Mouse (Mus musculus): ENCODE results near the gene Dlx4.

The Dlx4 gene

DNA sequence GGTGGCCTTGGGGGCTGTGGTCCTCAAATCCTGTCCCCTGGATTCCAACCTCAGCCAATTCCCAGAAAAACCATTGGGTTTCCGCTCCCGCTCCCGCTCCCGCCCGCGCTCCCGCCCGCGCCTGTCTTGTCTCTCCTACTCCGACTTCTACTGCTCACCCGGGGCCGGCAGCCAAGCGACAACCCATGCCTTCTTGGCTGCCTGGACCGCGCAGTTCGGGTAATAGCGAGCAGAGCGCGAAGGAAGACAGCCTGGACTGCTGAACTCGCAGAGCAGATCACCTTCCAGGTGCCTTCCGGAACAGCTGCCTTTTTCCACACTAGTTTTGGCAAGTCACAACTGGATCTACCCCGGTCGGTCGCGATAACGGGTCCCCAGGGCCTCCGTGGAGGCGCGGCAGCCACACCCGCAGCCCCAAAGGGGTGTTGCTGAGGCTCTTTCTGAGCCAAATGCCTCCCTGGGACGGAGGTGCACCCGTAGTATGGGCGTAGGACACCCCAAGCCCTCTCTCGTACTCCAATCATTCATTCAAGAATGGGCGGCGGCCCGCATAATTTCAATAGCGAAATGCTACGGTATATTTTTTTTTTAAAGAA lies 3.0 kb downstream of the Dlx4 start:
- DNase-seq (ENCODE audit: low spot score): peak; percentile 37

DNA sequence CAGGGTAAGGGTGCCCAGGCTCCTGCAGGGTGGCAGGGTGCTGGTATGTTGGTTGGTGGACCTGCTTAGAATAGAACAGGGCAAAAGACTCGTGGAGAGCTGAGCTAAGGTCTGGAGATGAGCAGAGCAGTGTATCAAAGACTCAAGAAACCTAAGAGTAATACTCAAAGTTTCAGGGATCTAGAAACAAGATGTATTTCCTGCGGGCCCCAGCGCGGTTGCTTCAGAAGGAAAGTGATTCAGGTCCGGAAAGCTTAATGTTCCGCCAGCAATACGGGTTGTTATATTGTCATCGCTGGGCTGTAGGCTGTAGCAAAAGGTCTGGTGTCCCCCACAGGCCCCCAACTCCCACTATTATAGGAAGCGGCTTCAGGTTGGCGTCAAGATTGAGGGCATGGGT lies 3.8 kb downstream of the Dlx4 start:
- DNase-seq (ENCODE audit: low spot score): no peak

DNA sequence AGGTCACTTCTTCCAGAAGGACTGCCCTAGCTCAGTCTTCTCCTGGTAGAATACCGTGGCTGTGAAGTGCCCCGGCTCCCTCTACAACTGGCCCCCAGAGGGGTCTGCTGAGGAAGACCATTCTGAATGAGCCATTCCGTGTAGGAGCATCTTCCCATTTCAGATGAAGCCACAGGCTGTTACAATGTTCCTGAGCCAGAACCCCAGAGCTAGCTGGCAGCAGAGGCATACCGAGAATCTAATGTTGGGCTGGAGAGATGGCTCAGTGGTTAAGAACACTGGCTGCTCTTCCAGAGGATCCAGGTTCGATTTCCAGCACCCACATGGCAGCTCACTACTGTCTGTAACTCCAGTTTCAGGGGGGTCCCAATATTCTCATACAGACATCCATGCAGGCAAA lies 6.2 kb downstream of the Dlx4 start:
- DNase-seq (ENCODE audit: low spot score): no peak

DNA sequence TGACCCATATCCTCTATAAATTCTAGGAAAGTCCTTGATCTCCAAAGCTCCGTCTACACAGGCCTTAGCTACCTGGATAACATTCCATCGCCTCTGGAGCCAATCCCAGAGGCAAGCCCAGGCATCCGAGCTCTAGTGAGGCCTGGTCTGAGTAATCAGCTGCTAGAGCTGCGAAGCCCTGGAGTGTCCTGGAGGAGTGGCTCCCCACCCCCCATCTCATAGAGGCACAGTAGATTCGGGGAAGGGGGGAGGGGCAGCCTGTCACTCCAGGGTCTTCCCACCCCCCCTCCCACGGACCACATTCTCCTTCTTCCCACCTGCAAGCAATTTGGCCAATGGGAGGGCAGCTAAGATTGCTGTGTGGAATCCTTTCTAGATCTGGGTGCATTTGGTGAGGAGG lies 8.8 kb downstream of the Dlx4 start:
- DNase-seq (ENCODE audit: low spot score): no peak

DNA sequence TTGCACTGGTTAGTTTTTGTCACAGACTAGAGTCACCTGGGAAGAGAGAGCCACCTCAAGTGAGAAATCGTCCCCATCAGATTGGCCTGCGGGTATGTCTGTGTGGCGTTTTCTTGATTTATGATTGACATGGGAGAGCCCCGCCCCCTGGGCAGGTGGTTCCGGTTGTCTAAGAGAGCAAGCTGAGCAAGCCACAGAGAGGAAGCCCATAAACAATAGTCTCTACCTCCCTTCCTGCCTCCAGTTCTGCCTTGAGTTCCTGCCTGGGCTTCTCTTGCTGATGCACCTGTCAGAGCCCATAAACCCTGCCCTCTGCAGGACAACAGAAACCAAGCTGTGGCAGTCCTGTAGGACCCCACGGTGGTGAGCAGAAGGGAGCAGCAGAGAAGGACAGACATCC lies 12.7 kb downstream of the Dlx4 start:
- DNase-seq (ENCODE audit: low spot score): no peak

DNA sequence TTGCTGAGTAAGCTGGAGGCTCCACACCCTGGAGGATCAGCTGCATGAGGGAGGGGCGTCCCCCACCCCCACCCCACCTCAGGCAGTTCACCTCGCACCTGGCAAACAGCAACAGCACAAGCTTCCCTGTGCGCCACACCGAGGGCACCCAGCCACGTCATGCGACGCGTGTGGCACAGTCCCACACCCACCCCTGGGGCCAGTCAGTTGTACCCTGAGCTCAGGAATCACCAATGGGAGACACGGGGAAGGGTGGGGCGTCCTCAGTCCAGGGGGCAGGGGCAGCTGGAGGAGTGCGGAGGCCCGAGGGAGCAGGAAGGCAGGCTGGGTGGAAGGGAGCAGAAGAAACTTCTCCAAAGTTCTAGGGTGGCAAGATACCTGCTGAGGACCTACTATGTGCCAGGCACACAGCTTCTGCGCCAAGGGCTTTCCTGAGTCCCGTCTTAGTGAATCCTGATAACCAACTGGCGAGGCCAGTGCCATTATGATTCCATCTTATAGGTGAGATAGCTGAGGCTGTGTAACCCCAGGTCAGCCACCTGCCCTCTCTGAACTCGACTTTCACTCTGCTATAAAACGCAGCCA lies 15.3 kb downstream of the Dlx4 start:
- DNase-seq (ENCODE audit: low spot score): no peak

DNA sequence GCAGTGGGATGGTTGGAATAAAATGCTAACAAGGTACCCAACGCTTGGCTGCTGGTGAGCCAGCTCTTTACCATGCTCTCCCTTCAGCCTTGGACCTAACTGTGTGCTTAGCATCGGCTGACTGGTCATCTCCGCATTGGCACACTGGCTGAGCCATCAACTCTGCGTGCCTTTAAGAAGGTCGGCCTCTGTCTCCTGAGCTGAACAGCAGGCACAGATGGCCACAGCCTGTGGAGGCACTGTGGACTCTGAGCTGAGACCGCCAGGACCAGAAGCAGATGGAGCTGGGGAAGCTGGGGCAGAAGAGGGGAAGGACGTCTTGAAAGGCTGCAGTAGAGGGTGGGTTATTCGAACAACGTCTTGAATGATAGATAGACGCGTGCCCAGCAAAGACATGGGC lies 17.7 kb downstream of the Dlx4 start:
- no peak for DNase-seq (ENCODE audit: low spot score)

DNA sequence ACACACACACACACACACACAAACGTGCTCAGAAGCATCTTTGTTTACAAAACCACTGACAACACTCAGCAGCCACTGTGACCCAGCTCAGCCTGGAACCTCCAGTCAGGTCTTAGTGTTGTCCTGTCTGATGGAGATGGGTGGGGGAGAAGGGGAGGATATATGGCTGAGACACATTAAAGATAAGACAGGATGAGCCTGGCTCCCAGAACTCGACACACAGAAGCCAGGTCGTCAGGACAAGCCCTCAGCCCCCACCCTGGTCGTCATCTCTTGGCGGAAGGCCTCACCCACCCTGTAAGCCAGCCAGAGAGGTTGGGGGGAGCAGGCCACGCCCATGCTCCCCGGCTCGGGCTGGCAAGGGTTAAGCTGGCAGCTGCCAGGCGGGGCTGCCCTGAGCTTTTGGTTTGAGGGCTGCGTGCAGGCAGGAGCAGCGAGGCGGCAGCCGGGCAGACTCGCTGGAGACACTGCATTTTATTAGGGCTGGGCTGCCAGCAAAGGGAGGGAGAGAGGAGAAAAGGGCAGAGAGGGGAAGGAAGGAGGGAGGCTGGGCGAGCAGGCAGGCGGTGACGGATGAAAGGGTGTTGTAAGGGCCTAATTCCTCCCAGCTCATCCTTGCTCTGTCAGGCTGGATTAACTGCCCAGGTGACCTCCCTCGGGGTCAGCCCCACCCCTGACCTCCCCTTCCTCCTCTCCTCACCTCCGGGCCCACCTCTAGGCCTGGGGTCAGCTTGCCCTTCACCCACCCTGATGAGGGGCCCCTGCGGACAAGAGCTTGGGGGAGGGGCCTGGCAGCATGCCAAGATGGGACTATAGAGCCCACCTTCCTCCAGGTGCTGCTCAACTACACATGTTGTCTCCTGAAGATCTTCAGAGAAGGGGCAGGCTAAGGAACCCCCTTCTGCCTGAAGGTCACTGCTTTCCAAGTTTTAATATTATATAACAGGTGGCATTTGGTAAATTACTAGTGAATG lies 19.5 kb downstream of the Dlx4 start:
- no peak for DNase-seq (ENCODE audit: low spot score)

DNA sequence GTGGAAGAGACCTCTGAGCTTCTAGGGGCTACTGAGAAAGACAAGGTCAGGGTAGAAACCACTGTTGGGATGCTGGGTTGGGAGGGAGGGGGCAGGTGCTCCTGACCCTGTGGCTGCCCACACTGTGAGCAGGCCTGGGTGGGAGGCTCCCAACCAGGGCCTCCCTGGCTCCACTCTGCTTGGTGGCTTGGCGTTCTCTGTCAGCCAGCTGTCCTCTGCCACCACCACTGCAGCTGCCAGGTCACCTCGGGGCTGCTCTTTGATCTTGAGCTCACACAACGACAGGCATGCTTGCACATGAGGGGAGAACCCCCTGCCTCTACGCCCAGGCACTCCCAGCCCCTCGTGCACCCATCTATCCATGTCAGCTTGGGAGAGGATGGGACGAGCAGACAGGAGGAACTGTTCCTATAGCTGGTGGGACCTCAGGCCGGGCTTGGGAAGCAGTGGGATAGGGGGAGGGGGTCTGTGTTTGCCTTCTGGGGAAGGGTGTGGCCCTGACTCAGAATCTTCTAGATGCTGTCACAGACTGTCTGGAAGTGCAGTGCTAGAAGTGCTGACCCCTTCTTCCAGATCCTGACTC lies 20.6 kb downstream of the Dlx4 start:
- DNase-seq (ENCODE audit: low spot score): no peak

DNA sequence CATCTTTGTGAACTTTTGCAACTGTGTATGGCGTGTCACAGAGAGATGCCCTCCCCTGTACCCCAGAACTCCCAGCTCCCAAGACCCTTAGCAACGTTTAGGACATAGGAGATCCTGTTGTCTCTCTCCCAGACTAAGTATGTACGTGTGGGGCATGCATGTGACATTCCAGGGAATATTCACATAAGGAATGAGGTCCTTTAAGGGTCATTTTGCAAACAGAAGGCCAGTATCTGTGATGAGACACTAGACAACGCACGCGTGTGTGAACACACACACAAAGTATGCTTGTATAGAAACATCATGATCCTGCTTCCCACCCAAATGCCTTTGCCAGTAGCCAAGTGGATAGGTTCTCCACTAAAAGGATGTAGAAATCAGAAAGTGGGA lies 24.0 kb downstream of the Dlx4 start:
- no peak for DNase-seq (ENCODE audit: low spot score)

DNA sequence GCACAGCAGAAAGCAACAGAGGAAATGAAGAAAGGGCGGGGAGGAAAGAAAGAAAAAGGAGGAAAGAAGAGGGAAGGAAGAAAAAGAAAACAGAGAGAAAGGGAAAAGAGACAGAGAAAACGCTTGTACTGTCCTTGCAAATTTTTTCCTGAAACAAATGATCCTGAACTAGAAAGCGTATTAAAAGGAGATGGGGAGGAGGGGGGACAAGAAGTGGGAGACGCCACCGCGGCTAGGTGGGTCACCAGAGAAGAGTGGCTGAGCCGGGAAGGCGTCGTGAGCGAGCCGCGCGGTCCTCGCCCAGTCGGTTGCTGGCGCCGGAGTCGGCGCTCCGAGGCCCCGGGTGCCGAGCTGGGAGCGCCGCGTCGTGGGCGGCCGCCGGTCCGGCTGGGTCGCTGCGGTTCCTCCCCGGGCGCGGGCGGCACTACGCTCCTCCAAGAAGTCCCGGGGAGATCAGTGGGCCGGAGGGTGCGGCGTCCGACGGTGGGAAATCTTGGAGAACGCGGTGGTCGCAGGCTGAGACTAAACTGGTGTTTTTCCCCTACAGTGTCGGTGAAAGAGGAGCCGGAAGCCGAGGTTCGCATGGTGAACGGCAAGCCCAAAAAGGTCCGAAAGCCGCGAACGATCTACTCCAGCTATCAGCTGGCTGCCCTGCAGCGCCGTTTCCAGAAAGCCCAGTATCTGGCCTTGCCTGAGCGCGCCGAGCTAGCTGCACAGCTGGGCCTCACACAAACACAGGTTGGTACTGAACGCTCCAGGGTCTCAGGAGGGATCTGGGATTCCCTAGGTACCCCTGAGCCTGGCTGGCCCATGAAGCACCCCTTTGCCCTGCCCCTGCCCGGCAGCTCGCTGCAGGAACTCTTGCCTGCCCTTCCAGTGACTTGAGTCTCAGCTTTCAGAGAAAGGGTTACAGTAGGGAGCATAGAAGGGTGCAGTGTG lies 24.6 kb downstream of the Dlx4 start:
- DNase-seq (ENCODE audit: low spot score): peak; percentile 19

DNA sequence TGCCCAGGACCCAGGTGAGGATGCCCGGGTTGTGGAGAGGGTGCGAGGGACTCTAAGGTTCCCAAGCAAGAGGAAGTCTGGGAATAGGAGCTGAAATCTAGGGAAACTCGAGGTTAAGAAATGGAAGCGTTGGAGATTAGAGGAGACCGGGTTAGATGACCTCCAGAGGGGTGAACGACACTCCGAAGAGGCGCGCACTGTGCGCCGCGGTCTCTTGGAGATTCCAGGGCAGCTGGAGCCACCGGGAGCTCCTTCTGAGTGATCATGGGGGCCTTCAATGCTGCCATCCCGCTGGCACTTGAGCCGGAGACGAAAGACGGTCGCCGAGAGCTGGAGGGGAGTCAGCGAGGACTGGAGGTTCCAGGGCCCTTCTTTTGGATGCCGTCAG lies 25.4 kb downstream of the Dlx4 start:
- no peak for DNase-seq (ENCODE audit: low spot score)

DNA sequence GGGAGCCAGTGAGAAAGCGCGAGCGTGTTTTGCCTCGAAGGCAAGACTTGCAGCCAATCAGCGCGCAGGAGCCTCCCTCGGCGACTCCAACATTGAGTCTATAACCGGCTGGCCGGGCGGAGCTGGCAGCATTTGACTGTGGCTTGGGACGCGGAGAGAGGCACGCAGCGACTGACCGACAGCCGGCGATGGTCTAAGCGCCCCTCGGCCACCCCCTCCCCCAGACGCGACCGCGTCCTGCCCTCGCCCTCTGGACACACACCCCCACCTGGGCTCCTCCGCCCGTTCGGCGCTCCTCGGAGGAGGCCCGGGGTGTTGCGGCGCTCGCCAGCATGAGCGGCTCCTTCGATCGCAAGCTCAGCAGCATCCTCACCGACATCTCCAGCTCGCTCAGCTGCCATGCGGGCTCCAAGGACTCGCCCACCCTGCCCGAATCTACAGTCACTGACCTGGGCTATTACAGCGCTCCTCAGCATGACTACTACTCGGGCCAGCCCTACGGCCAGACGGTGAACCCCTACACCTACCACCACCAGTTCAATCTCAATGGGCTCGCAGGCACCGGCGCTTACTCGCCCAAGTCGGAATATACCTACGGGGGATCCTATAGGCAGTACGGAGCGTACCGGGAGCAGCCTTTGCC lies 26.0 kb downstream of the Dlx4 start, which contains the start of gene Dlx3:
TSS of gene Dlx3 (plus strand) at position 130 of the 643 bp plus-strand sequence.
- DNase-seq (ENCODE audit: low spot score): peak; percentile 32

DNA sequence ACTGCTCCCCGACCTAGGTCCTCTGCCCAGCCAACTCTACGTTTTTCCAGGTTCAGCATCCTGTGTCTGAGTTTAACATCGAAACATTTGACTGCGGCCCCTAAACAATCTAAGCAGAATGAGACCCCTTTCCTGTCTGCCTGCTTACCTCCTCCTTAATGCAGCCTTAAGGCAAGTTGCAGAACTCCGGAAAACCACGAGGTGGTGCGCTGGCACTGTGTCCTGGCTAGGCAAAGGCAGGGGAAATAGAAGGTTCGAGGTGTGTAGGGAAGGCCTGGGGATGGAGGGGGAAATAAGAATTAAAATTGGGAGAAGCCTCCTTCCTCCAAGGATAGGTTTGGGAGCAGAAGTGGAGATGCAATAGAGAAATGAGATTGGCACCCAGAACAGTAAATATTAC lies 27.6 kb downstream of the Dlx4 start:
- DNase-seq (ENCODE audit: low spot score): peak; percentile 76

DNA sequence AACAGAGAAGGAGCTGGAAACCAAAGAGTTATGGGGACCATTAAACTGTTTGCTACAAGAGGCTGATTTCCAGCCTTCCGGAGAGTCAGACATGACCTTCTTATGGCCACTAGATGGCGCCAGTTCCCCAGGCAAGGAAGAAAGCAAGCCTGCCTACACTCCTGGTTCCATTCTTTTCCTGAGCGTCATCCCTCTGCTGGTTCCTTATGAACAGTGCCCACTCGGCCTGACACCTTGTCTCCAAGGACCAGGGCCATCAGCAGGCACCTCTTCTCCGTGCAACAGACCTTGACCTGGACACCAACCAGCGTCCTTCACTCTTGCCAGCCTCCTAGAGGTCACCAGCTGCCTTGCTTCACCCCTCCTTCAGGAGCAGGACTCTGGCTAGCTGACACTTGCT lies 29.0 kb downstream of the Dlx4 start:
- DNase-seq (ENCODE audit: low spot score): peak; percentile 55

DNA sequence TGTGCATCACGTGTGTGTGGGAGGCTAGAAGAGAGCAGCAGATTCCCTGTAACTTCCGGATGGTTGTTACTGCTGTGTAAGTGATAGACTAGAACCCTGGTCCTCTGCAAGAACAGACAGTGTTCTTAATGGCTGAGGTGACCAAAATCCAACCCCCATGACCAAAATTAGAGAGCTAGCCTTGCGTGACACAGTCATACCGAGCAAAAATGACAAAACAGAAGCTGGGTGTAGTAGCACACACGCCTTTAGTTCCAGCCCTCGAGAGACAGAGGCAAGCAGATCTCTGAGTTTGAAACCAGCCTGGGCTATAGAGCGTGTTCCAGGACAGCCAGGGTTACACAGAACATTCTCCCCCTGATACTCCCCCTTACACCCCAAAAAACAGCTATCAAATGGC lies 36.0 kb downstream of the Dlx4 start:
- no peak for DNase-seq (ENCODE audit: low spot score)

DNA sequence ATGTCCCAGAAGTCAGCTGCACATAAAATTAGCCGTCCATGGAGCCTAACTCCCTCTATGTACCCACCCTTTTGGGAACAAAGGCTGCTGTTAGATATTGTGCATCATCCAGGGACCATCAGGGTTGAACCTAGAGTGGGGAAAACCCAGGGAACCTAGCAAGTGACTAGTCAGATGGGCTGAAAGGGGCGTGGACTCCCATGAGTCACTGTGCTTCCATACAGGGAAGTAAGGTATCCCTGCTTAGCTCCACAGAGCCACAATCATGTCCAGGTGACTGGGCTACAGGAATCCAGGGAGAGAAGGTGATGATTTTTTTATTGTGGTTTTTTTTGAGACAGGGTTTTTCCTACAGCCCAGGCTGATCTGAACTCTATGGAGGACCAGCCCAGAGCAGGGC lies 37.1 kb downstream of the Dlx4 start:
- no peak for DNase-seq (ENCODE audit: low spot score)

DNA sequence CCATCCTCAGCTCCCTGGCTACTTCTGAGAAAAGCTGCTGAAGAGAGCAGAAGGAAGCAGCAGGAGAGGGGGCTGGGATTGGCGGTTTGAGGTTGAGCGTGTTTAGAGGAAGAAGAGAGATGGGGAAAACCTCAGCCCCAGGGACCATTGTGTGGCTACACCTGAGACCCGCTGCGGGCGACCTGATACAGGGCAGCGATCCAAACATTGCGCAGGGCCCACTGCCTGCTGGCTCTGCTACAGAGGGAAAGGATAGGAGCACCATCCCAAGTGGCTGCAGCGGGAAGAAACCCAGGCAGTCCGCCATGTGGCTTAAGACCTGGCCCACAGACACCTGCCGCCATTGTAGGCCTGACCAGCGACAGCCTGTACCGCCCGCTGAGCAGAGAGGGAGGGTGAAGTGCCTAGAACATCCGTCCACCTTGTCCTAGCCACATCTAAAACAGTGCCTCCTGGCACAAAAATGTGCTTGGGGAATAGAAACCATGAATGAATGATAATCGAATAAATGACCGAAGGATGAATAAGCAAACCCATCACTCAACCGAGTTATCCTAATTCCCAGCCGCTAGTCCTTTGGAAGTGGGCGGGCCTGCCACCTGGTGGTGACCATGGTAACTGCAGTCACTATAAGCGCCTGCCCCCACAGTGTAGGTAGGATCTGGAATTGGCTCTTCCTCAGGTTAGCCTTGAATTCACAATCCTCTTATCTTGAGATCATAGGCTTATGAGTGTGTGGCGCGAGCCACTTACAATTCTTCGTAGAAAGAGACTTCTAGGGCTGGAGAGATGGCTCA lies 39.4 kb downstream of the Dlx4 start:
- DNase-seq (ENCODE audit: low spot score): peak; percentile 73

DNA sequence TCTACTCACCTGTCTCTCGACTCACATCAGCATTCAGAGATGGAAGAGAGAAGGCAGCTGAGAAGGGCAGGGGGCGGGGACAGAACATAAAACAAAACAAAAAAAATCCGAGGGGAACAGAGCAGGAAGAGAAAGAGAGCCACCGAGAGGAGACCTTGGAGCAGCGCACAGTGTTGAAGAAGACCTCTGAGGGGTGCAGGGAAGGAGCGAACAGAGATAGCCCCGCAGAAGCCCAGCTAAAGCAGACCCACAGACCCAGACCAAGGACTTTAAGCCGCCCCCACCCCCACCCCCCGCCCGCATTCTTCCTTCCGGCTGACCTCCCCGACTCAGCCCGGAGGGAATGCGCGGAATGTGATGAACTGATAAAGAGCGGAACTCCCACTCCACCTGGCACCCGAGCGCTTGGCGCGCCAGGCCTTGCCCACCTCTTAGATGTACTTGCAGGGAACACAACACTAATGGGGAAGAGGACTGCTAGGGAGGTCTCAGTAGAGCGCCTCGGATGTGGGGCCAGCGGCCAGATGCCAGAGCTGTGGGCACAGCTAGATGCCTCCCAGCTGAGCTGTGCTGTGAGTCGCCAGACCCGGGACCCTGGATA lies 40.7 kb downstream of the Dlx4 start:
- DNase-seq (ENCODE audit: low spot score): peak; percentile 43

DNA sequence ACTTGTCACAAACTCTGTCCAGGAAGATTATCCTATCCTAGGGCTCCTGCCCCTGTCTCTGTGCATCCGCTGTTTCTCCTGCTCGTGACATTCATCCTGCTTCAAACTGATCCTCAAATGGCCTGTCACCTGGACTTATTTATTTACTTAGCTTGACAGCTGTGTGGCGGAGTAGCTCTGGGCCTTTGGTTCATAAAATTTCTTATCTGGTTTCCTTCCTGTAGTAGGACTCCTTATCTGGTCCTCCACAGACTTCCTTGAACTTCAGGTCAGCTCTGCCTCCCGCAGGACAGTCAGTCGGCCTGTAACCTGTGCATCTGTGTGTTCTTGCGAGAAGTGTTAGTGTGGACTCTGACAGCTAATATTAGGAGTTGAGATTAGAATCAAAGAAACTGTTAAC lies 41.8 kb downstream of the Dlx4 start:
- no peak for DNase-seq (ENCODE audit: low spot score)

Data from ovary, postnatal 36 days (tissue).